Comparison of ENCODE assay signal across 10 mouse cellular contexts in genomic region chr19:11811688-11812365, GRCm38 (mm10). TPM values are rescaled to one million over a fixed set of nuclear protein-coding genes. Genes with fewer than 3 reads are reported as not detected.
DNase-seq lines count a peak whose midpoint lies in the region; ATAC-seq lines count a peak whose summit lies in the region.
"Had no signal": no experiment of that assay in that cellular context is flagged by ENCODE, and none has a peak within 500 bp of the region (broad histone marks: within the 10 kb centered on the region; RNA-seq: fewer than 3 reads in every experiment).

No protein-coding gene starts in this region.

- no peak overlapping the region for H3K27ac ChIP-seq in lung, embryonic 16.5 days (ENCODE audit: low read length)

- H3K9me3 ChIP-seq in lung, embryonic 16.5 days (ENCODE audit: control insufficient read depth, low read length), result no peaks in the 10 kb centered on the region

- no peak overlapping the region for H3K4me3 ChIP-seq in lung, embryonic 16.5 days (ENCODE audit: low read length)

- WGBS in lung, embryonic 16.5 days, result 45% methylated on average over 5 of the region's 5 CpGs

- no peaks in the 10 kb centered on the region for H3K27me3 ChIP-seq in lung, embryonic 16.5 days (ENCODE audit: control insufficient read depth, insufficient read depth, low read depth, low read length)

- H3K4me1 ChIP-seq in lung, embryonic 16.5 days (replicated peaks; ENCODE audit: control insufficient read depth, insufficient read depth, low read length), result peaks cover 7% of the 10 kb centered on the region

- no peak overlapping the region for H3K9ac ChIP-seq in lung, embryonic 16.5 days (ENCODE audit: low read length)

- no peak for DNase-seq in lung, adult 18-20 months
- peak; percentile 12 for DNase-seq in heart, postnatal 4 days
- DNase-seq in kidney, postnatal 36 days, result peak; percentile 50 to 72
- peak; percentile 65 for DNase-seq in retina, postnatal 7 days (ENCODE audit: low read depth, low spot score)
- DNase-seq in cerebellum, adult 9-11 months, result no peak
- DNase-seq in layer of hippocampus, postnatal 14 days (ENCODE audit: low spot score in 2 of 2), result no peak
- DNase-seq in left cerebral cortex, postnatal 25 days (ENCODE audit: low spot score in 2 of 2), result no peak
- DNase-seq: gastrocnemius, postnatal 10 days had no signal

- H3K36me3 ChIP-seq in lung, embryonic 16.5 days (ENCODE audit: control insufficient read depth, insufficient read depth, low read length), result no peaks in the 10 kb centered on the region

- intact Hi-C loops in left cerebral cortex, postnatal 25 days (cut with DNase I), result no loop called here

- H3K4me2 ChIP-seq in lung, embryonic 16.5 days (ENCODE audit: low read depth, low read length), result no peak overlapping the region

- peak; percentile 46 for ATAC-seq in lung, embryonic 16.5 days (ENCODE audit: low read depth)

RNA-seq across cellular contexts. Expression of gene Stx3, which starts 7.4 kb away (rescaled TPM):
- polyA plus RNA-seq in lung, embryonic 16.5 days (2015; fragmentation: Nextera tagmentation; extraction: Ambion mirVana), result 17.6 and 19.3 TPM in 2 replicates
- 1 to 10 TPM; 5.4 to 6.1 TPM for total RNA-seq in heart, postnatal 4 days (2021)
- total RNA-seq in layer of hippocampus, postnatal 14 days (2021), result 10 to 100 TPM; 19.6 to 27.8 TPM
- total RNA-seq in left cerebral cortex, postnatal 25 days (2021), result 10 to 100 TPM; 20.9 to 21.6 TPM

RNA-seq across cellular contexts. Expression of gene Olfr1417, which starts 27.2 kb away (rescaled TPM):
- polyA plus RNA-seq in lung, embryonic 16.5 days (2015; fragmentation: Nextera tagmentation; extraction: Ambion mirVana), result not detected in 2 replicates
- not detected for total RNA-seq in heart, postnatal 4 days (2021)
- total RNA-seq in layer of hippocampus, postnatal 14 days (2021), result not detected
- total RNA-seq in left cerebral cortex, postnatal 25 days (2021), result not detected
- total RNA-seq: gastrocnemius, postnatal 10 days; neutrophil, adult 5-6 weeks had no signal

RNA-seq across cellular contexts. Expression of gene Mrpl16, which starts 41.6 kb away (rescaled TPM):
- polyA plus RNA-seq in lung, embryonic 16.5 days (2015; fragmentation: Nextera tagmentation; extraction: Ambion mirVana), result 36.2 and 40.4 TPM in 2 replicates
- total RNA-seq in heart, postnatal 4 days (2021), result 10 to 100 TPM; 88.3 to 89.9 TPM
- total RNA-seq in layer of hippocampus, postnatal 14 days (2021), result 10 to 100 TPM; 37.9 to 41.2 TPM
- 10 to 100 TPM; 38.4 to 39.8 TPM for total RNA-seq in left cerebral cortex, postnatal 25 days (2021)

RNA-seq across cellular contexts. Expression of gene Olfr1418, which starts 49.0 kb away (rescaled TPM):
- not detected in 2 replicates for polyA plus RNA-seq in lung, embryonic 16.5 days (2015; fragmentation: Nextera tagmentation; extraction: Ambion mirVana)
- not detected for total RNA-seq in heart, postnatal 4 days (2021)
- total RNA-seq in layer of hippocampus, postnatal 14 days (2021), result not detected
- not detected for total RNA-seq in left cerebral cortex, postnatal 25 days (2021)
- total RNA-seq: gastrocnemius, postnatal 10 days; neutrophil, adult 5-6 weeks had no signal

Comparison
In these comparisons a context has a peak if more than half of its experiments do, and no peak if none do; other contexts are left out.
1. DNase-seq: peak in heart, postnatal 4 days (single experiment), kidney, postnatal 36 days (2 of 2) and retina, postnatal 7 days (single experiment); none in lung, adult 18-20 months (0 of 2), cerebellum, adult 9-11 months (single experiment), layer of hippocampus, postnatal 14 days (0 of 2) and left cerebral cortex, postnatal 25 days (0 of 2).